Mouse (Mus musculus) myocyte (in vitro differentiated cells): ENCODE measurements around the gene Krtap12-1. TPM values are rescaled to one million over a fixed set of nuclear protein-coding genes. Genes with fewer than 3 reads are reported as not detected.
"Not testable (repeated sequence)": the region's sequence is repeated elsewhere in the genome, so short reads cannot be mapped to it uniquely, and the experiment has no call there.

ENCODE experiments used
- H3K27me3 ChIP-seq: one replicate; pipeline ENCODE4 v1.6.1; 2011; ENCODE audit not compliant: control insufficient read depth, insufficient read depth, insufficient read length
- H3K36me3 ChIP-seq: one replicate; pipeline ENCODE4 v1.6.1; 2011; ENCODE audit not compliant: control insufficient read depth, insufficient read depth
- H3K4me2 ChIP-seq: one replicate; pipeline ENCODE4 v1.6.1; 2011; ENCODE audit warnings: low read depth, control low read depth
- H3K4me3 ChIP-seq: one replicate; pipeline ENCODE4 v1.5.1; 2011; ENCODE audit warnings: mild to moderate bottlenecking, control low read depth, moderate library complexity
- H3K79me2 ChIP-seq: one replicate; pipeline ENCODE4 v1.6.1; 2011; ENCODE audit not compliant: control insufficient read depth, insufficient read depth
- H3ac ChIP-seq: one replicate; pipeline ENCODE4 v1.6.1; 2011; ENCODE audit not compliant: control insufficient read depth, insufficient read length
- CEBPB ChIP-seq: IDR thresholded peaks from 2 replicates; pipeline ENCODE4 v1.6.1; 2011; ENCODE audit warnings: mild to moderate bottlenecking, moderate library complexity; ENCODE audit not compliant: poor library complexity, insufficient read depth, severe bottlenecking
- E2F4 ChIP-seq: IDR thresholded peaks from one replicate; pipeline ENCODE4 v1.6.1; 2011; ENCODE audit warnings: mild to moderate bottlenecking, control low read depth, moderate library complexity; ENCODE audit not compliant: insufficient read depth
- MAX ChIP-seq: IDR thresholded peaks from one replicate; pipeline ENCODE4 v1.6.1; 2011; ENCODE audit warnings: low read depth, mild to moderate bottlenecking, control low read depth
- MYOD1 ChIP-seq, 3 experiments: IDR thresholded peaks; one replicate each; pipeline ENCODE4 v1.6.1; 2011; ENCODE audit warnings: control low read depth in 2 of 3, low read depth in 2 of 3, mild to moderate bottlenecking in 2 of 3, moderate library complexity in 1 of 3; ENCODE audit not compliant: insufficient read length in 2 of 3, control insufficient read depth in 1 of 3
- MYOG ChIP-seq, 3 experiments: IDR thresholded peaks; one replicate each; pipeline ENCODE4 v1.6.1; 2011; ENCODE audit warnings: control low read depth in 2 of 3, low read depth in 2 of 3, mild to moderate bottlenecking in 2 of 3; ENCODE audit not compliant: insufficient read length in 2 of 3, control insufficient read depth in 1 of 3, insufficient read depth in 1 of 3
- POLR2A ChIP-seq: IDR thresholded peaks from one replicate; pipeline ENCODE4 v1.6.1; 2011; ENCODE audit warnings: low read depth, mild to moderate bottlenecking, control low read depth, moderate library complexity; ENCODE audit not compliant: insufficient read length
- POLR2AphosphoS2 ChIP-seq: IDR thresholded peaks from one replicate; pipeline ENCODE4 v1.6.1; 2011; ENCODE audit warnings: low read depth, control low read depth; ENCODE audit not compliant: insufficient read length
- REST ChIP-seq: IDR thresholded peaks from one replicate; pipeline ENCODE4 v1.6.1; 2011; ENCODE audit warnings: mild to moderate bottlenecking, control low read depth, moderate library complexity; ENCODE audit not compliant: insufficient read depth, insufficient read length
- SRF ChIP-seq: IDR thresholded peaks from one replicate; pipeline ENCODE4 v1.6.1; 2011; ENCODE audit warnings: low read depth; ENCODE audit not compliant: control insufficient read depth, insufficient read length
- TCF12 ChIP-seq: IDR thresholded peaks from one replicate; pipeline ENCODE4 v1.6.1; 2011; ENCODE audit warnings: mild to moderate bottlenecking, control low read depth; ENCODE audit not compliant: poor library complexity, insufficient read depth, severe bottlenecking
- TCF3 ChIP-seq: IDR thresholded peaks from one replicate; pipeline ENCODE4 v1.6.1; 2011; ENCODE audit warnings: low read depth, control low read depth; ENCODE audit not compliant: insufficient read length
- USF1 ChIP-seq: IDR thresholded peaks from one replicate; pipeline ENCODE4 v1.6.1; 2011; ENCODE audit warnings: low read depth, mild to moderate bottlenecking, control low read depth, moderate library complexity
- polyA plus RNA-seq: library from polyadenylated mRNA; unstranded; fragments of >200 nt; fragmentation: generic; extraction: Trizol; gene quantifications from one replicate; pipeline ENCODE4 v1.2.1, GENCODE M21; 2012; ENCODE audit warnings: missing spikeins

The Krtap12-1 gene
- polyA plus RNA-seq, 1 experiment: not detected

DNA sequence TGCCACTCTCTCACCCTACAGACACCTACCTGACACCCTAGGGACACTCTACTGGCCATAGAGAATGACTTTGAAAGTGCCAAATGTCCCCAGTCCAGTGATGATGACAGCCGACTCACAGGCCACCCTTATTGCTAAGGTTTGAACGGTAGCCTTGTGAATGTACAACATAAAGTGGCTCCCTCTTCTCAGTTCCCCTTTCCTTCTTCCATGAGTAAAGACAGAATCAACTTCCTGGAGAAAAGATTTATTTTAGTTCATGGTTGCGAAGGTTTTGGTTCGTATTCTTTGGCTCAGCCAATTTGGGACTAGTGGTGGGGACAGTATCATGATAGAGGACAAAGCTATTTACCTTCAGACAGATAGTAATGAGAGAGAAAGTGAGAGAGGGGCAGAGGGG is 18.5 kb downstream of the Krtap12-1 start:
- Histone ChIP-seq H3K4me2 (no peak overlapping the region), H3K36me3 (no peaks in the 10 kb centered on the region), H3K79me2 (no peaks in the 10 kb centered on the region), H3K27me3 (peaks cover 12% of the 10 kb centered on the region), H3ac (no peak overlapping the region), H3K4me3 (no peak overlapping the region)
- TF ChIP-seq E2F4: no peak
- TF ChIP-seq POLR2AphosphoS2: no peak
- no peak for TF ChIP-seq MYOG (IDR thresholded peaks at IDR 0.05; ENCODE audit: control insufficient read depth in 1 of 3, insufficient read depth in 1 of 3, insufficient read length in 2 of 3, low read depth in 2 of 3)
- TF ChIP-seq MYOD1 (IDR thresholded peaks at IDR 0.05; ENCODE audit: control insufficient read depth in 1 of 3, insufficient read length in 2 of 3, low read depth in 2 of 3): no peak
- TF ChIP-seq CEBPB: no peak
- no peak for TF ChIP-seq REST
- no peak for TF ChIP-seq USF1
- TF ChIP-seq TCF3: no peak
- no peak for TF ChIP-seq TCF12
- no peak for TF ChIP-seq SRF
- no peak for TF ChIP-seq MAX
- TF ChIP-seq POLR2A: no peak

DNA sequence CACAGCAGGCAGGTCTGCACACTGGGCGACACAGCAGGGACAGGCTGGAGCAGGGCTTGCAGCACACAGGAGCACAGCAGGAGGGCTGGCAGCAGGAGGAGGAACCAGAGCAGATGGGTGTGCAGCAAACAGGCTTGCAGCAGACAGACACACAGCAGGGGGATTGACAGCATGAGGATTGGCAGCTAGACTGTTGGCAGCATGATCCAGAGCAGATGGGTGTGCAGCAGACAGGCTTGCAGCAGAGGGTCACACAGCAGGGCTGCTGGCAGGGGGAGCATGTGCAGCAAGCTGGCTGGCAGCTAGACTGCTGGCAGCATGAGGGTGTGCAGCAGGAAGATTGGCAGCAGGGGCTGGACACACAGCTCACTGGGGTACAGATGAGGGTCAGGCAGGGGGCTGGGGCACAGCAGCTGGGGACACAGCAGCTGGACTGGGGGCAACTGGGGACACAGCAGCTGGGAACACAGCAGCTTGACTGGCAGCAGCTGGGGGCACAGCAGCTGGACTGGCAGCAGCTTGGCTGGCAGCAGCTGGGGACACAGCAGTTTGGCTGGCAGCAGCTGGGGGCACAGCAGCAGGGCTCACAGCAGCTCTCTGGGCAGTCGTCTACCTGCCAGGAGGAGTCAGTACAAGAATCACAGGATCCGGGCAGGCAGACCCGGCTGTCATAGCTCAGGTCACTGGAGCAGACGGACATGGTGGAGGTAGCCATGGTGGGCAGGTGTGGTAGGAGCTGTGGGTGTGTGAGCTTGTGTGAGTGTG is 21.7 kb downstream of the Krtap12-1 start, which contains the start of gene Gm18596:
Gene Gm18596, minus strand, starts transcription at position 715 of the 765 bp plus-strand sequence.
- H3K27me3 ChIP-seq: peaks cover 12% of the 10 kb centered on the region
- TF ChIP-seq MYOG (IDR thresholded peaks at IDR 0.05; ENCODE audit: control insufficient read depth in 1 of 3, insufficient read depth in 1 of 3, insufficient read length in 2 of 3, low read depth in 2 of 3): peak in 1 of 3 experiments; percentile 55
- TF ChIP-seq MYOD1 (IDR thresholded peaks at IDR 0.05; ENCODE audit: control insufficient read depth in 1 of 3, insufficient read length in 2 of 3, low read depth in 2 of 3): peak in 2 of 3 experiments; percentile 16 to 71
- TF ChIP-seq TCF3: peak; percentile 57
- H3K4me3 ChIP-seq, H3K79me2 ChIP-seq, H3K4me2 ChIP-seq, H3K36me3 ChIP-seq, H3ac ChIP-seq: not testable (repeated sequence)

DNA sequence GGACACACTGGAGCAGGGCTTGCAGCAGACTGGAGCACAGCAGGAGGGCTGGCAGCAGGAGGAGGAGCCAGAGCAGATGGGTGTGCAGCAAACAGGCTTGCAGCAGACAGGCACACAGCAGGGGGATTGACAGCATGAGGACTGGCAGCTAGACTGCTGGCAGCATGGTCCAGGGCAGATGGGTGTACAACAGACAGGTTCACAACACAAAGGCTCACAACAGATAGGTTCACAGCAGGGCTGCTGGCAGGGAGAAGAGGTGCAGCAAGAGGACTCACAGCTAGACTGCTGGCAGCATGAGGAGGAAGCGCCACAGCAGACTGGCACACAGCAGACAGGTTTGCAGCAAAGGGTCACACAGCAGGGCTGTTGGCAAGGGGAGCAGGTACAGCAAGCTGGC is 30.3 kb downstream of the Krtap12-1 start:
- not testable (repeated sequence) for H3K4me2 ChIP-seq, H3K79me2 ChIP-seq, H3K36me3 ChIP-seq, H3K27me3 ChIP-seq, H3K4me3 ChIP-seq
- H3ac ChIP-seq: peak overlapping the region; percentile 3

DNA sequence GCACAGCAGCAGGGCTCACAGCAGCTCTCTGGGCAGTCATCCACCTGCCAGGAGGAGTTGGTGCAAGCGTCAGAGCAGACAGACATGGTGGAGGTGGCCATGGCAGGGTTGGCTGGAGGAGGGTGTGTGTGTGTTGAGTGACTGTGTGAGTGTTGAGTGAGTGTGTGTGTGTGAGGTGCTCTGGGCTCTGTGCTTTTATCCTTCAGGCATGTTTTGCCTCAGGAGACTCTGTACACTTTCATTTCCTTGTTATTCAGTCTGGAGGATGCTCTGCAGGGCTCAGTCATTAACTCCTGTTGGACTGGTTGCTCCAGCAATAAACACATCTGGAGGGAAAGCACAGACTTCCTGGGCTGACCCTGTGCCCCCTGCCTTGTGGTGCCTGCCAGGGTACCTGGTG is 30.9 kb downstream of the Krtap12-1 start, which contains the start of gene Gm9736:
Gene Gm9736, minus strand, starts transcription at position 101 of the 400 bp plus-strand sequence.
- H3ac ChIP-seq: peak within 1 kb of the TSS; percentile 3
- not testable (repeated sequence) for H3K27me3 ChIP-seq, H3K4me2 ChIP-seq, H3K79me2 ChIP-seq, H3K36me3 ChIP-seq, H3K4me3 ChIP-seq

DNA sequence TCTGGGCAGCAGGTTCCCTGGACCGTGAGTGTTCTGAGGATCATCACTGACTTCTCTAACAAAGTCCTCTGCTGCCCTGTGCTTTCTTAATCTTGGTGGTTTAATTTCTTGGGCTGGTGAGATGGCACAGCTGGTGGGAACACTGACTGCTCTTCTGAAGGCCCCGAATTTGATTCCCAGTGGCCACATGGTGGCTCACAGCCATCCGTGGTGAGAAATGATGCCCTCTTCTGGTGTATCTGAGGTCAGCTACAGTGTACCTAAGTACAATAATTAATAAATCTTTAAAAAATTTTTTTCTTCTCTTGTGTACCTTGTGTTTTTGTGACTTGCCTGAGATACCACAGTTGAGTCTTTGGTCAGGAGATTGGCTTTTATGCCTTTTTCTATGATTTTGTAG is 31.9 kb downstream of the Krtap12-1 start:
- not testable (repeated sequence) for H3K36me3 ChIP-seq, H3ac ChIP-seq, H3K4me3 ChIP-seq, H3K4me2 ChIP-seq, H3K27me3 ChIP-seq, H3K79me2 ChIP-seq

DNA sequence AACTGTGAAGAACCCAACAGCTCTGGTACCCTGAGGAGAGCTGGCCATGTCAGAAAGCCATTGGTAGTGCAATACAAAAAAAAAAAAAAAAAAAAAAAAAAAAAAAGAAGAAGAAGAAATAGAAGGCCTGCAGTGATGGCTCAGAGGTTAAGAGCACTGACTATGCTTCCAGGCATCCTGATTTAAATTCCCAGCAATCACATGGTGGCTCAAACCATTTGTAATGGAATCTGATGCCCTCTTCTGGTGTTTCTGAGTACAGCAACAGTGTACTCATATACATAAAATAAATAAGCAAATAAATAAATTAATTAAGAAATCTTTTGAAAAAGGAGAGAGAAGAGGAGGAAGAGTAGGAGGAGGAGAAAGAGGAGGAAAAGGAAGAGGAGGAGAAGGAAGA is 33.0 kb downstream of the Krtap12-1 start:
- TF ChIP-seq CEBPB (no peak), POLR2A (no peak), POLR2AphosphoS2 (no peak), MYOD1 (IDR thresholded peaks at IDR 0.05; ENCODE audit: control insufficient read depth in 1 of 3, insufficient read length in 2 of 3, low read depth in 2 of 3) (no peak), MYOG (IDR thresholded peaks at IDR 0.05; ENCODE audit: control insufficient read depth in 1 of 3, insufficient read depth in 1 of 3, insufficient read length in 2 of 3, low read depth in 2 of 3) (no peak), USF1 (no peak), SRF (no peak), TCF3 (no peak), REST (no peak), TCF12 (no peak), E2F4 (no peak), MAX (no peak)
- H3K4me2 ChIP-seq: no peak overlapping the region
- H3K27me3 ChIP-seq: peaks cover 6% of the 10 kb centered on the region
- no peak overlapping the region for H3ac ChIP-seq
- no peaks in the 10 kb centered on the region for H3K36me3 ChIP-seq
- H3K4me3 ChIP-seq: no peak overlapping the region
- no peaks in the 10 kb centered on the region for H3K79me2 ChIP-seq

DNA sequence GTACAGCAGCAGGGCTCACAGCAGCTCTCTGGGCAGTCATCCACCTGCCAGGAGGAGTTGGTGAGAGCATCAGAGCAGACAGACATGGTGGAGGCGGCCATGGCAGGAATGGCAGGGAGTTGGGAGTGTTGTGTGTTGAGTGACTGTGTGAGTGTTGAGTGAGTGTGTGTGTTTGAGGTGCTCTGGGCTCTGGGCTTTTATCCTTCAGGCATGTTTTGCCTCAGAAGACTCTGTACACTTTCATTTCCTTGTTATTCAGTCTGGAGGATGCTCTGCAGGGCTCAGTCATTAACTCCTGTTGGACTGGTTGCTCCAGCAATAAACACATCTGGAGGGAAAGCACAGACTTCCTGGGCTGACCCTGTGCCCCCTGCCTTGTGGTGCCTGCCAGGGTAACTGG is 39.2 kb downstream of the Krtap12-1 start, which contains the start of gene Gm3233:
Gene Gm3233, minus strand, starts transcription at position 101 of the 400 bp plus-strand sequence.
- not testable (repeated sequence) for H3K27me3 ChIP-seq, H3K79me2 ChIP-seq, H3ac ChIP-seq, H3K36me3 ChIP-seq, H3K4me3 ChIP-seq, H3K4me2 ChIP-seq
